Mouse (Mus musculus) layer of hippocampus, postnatal 36 days (tissue): ENCODE results near the gene Tubb3. TPM values are rescaled to one million over a fixed set of nuclear protein-coding genes. Genes with fewer than 3 reads are reported as not detected.

Source experiments
- DNase-seq, 2 experiments: peaks; one replicate each; pipeline ENCODE4 v3.0.0; 2022
- total RNA-seq, 2 experiments: library from RNA; stranded (reverse); gene quantifications; 2 replicates each; pipeline ENCODE4 v1.2.3; 2021

Gene Tubb3
- 100 to 1,000 TPM; 290 to 324 TPM for total RNA-seq

- peak; percentile 90 to 91 for DNase-seq
These were observed at the start of gene Tubb3 for GRCm38 (mm10) chr8:123411246-123411645. Gene Tubb3 (plus strand): TSS chr8:123411424.

GRCm38 (mm10) chr8:123373403-123374238 is 37.6 kb upstream of the Tubb3 start, which contains the start of gene Tcf25:
Gene Tcf25 (plus strand): TSS chr8:123373753.
- DNase-seq = peak; percentile 95 to 97

GRCm38 (mm10) chr8:123374239-123374578 is 37.0 kb upstream of the Tubb3 start:
- peak; percentile 91 for DNase-seq

GRCm38 (mm10) chr8:123375701-123376100 is 35.5 kb upstream of the Tubb3 start:
- no peak for DNase-seq

- no peak for DNase-seq
These were observed 35.1 kb upstream of the Tubb3 start for GRCm38 (mm10) chr8:123376106-123376505.

GRCm38 (mm10) chr8:123381711-123382110 is 29.5 kb upstream of the Tubb3 start:
- no peak for DNase-seq

- DNase-seq = no peak
These were observed 28.7 kb upstream of the Tubb3 start for GRCm38 (mm10) chr8:123382516-123382915.

- DNase-seq = no peak
These were observed 26.2 kb upstream of the Tubb3 start for GRCm38 (mm10) chr8:123384883-123385540.

- DNase-seq = no peak
These were observed 24.2 kb upstream of the Tubb3 start for GRCm38 (mm10) chr8:123387041-123387440.

GRCm38 (mm10) chr8:123387801-123388200 is 23.4 kb upstream of the Tubb3 start:
- no peak for DNase-seq

- DNase-seq = no peak
These were observed 22.2 kb upstream of the Tubb3 start for GRCm38 (mm10) chr8:123389026-123389425.

GRCm38 (mm10) chr8:123398308-123398707 is 12.9 kb upstream of the Tubb3 start:
- DNase-seq = no peak

- DNase-seq = no peak
These were observed 9.3 kb upstream of the Tubb3 start for GRCm38 (mm10) chr8:123401936-123402335.

- DNase-seq = no peak
These were observed 8.4 kb upstream of the Tubb3 start for GRCm38 (mm10) chr8:123402730-123403326.

- DNase-seq = no peak
These were observed 6.7 kb upstream of the Tubb3 start for GRCm38 (mm10) chr8:123404521-123404920.

GRCm38 (mm10) chr8:123406786-123407185 is 4.4 kb upstream of the Tubb3 start, which contains the start of gene Mc1r:
Gene Mc1r (plus strand): TSS chr8:123407107.
- peak; percentile 65 to 70 for DNase-seq

GRCm38 (mm10) chr8:123407612-123408011 is 3.6 kb upstream of the Tubb3 start:
- DNase-seq = no peak

- DNase-seq = no peak
These were observed 2.4 kb upstream of the Tubb3 start for GRCm38 (mm10) chr8:123408586-123409544.

GRCm38 (mm10) chr8:123410049-123410587 is 1.1 kb upstream of the Tubb3 start:
- no peak for DNase-seq

- DNase-seq = no peak
These were observed 436 bp upstream of the Tubb3 start for GRCm38 (mm10) chr8:123410788-123411187.

- DNase-seq = no peak
These were observed 630 bp downstream of the Tubb3 start for GRCm38 (mm10) chr8:123411781-123412327.
